Mouse (Mus musculus): ENCODE measurements around the gene Tmem127. TPM values are rescaled to one million over a fixed set of nuclear protein-coding genes. Genes with fewer than 3 reads are reported as not detected.

Gene Tmem127
- polyA plus RNA-seq, 1 experiment from 2014 or later, result 35.4 TPM

Other genes with a start within 250 kb of the Tmem127 start
- gene Ap4e1, start 239.2 kb upstream of the Tmem127 start, polyA plus RNA-seq (2014; fragmentation: Nextera tagmentation; extraction: Ambion mirVana), result 7.7 and 12.3 TPM in 2 replicates
- gene Blvra, start 177.2 kb upstream of the Tmem127 start, polyA plus RNA-seq (2014; fragmentation: Nextera tagmentation; extraction: Ambion mirVana), result 23.9 and 27.3 TPM in 2 replicates
- 10.7 and 19.6 TPM in 2 replicates for gene Ncaph, start 114.0 kb upstream of the Tmem127 start, polyA plus RNA-seq (2014; fragmentation: Nextera tagmentation; extraction: Ambion mirVana)
- gene Itpripl1, start 104.5 kb upstream of the Tmem127 start, polyA plus RNA-seq (2014; fragmentation: Nextera tagmentation; extraction: Ambion mirVana), result 5.6 and 6.4 TPM in 2 replicates
- 1.2 and 1.3 TPM in 2 replicates for gene 1810024B03Rik, start 39.6 kb upstream of the Tmem127 start, polyA plus RNA-seq (2014; fragmentation: Nextera tagmentation; extraction: Ambion mirVana)
- gene Snrnp200, start 39.5 kb upstream of the Tmem127 start, polyA plus RNA-seq (2014; fragmentation: Nextera tagmentation; extraction: Ambion mirVana), result 59.6 and 75.8 TPM in 2 replicates
- gene Ciao1, start 92 bp upstream of the Tmem127 start, polyA plus RNA-seq (2014; fragmentation: Nextera tagmentation; extraction: Ambion mirVana), result 50.4 and 56.4 TPM in 2 replicates
- gene Stard7, start 22.3 kb downstream of the Tmem127 start, polyA plus RNA-seq (2014; fragmentation: Nextera tagmentation; extraction: Ambion mirVana), result 77.1 and 113 TPM in 2 replicates
- 10.1 and 12.7 TPM in 2 replicates for gene Dusp2, start 88.3 kb downstream of the Tmem127 start, polyA plus RNA-seq (2014; fragmentation: Nextera tagmentation; extraction: Ambion mirVana)
- not detected in 2 replicates for gene Astl, start 90.7 kb downstream of the Tmem127 start, polyA plus RNA-seq (2014; fragmentation: Nextera tagmentation; extraction: Ambion mirVana)
- 0.08 TPM in 1 of 2 replicates, not detected in the other for gene Adra2b, start 115.3 kb downstream of the Tmem127 start, polyA plus RNA-seq (2014; fragmentation: Nextera tagmentation; extraction: Ambion mirVana)
- gene Gpat2, start 177.3 kb downstream of the Tmem127 start, polyA plus RNA-seq (2014; fragmentation: Nextera tagmentation; extraction: Ambion mirVana), result 0.08 TPM in 2 replicates
- gene Fahd2a, start 196.7 kb downstream of the Tmem127 start, polyA plus RNA-seq (2014; fragmentation: Nextera tagmentation; extraction: Ambion mirVana), result 37.0 and 42.8 TPM in 2 replicates